Mouse (Mus musculus): ENCODE measurements at regions not wholly inside any gene's neighbourhood (a gene's known extent, or its start where the extent isn't known, plus 50 kb on each side); places are given as distances from the start of the nearest gene placed in this dataset.

DNA sequence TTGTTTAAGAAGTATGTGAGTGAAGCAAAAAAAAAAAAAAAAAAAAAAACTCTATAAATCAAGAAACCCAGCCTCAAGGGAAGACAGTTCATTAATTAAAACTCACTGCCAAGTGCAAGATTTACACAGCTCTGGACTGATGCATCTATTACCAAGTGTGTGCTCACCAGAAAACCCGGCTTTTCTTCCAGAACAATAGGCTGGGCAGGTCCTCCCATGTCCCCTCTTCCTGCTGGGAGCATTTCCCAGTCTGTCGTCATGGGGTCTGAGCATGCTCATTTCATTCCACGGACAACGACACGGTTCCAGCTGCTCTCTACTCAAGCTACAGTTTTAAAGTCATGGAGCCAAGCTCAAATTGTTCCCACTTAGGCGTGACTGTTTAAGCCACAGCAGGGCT is 183.6 kb upstream of the Arid2 start:
- H3K79me3 ChIP-seq (ENCODE audit: low read depth) = no peaks in the 10 kb centered on the region
- peaks cover 9% of the 10 kb centered on the region for H3K27me3 ChIP-seq (ENCODE audit: control insufficient read depth, insufficient read depth, insufficient read length)
- no peak overlapping the region for H3ac ChIP-seq (ENCODE audit: control insufficient read depth, insufficient read length, low read depth)
- H3K36me3 ChIP-seq (ENCODE audit: control insufficient read depth, insufficient read depth) = no peaks in the 10 kb centered on the region
- no peaks in the 10 kb centered on the region for H3K79me2 ChIP-seq (ENCODE audit: control insufficient read depth, insufficient read depth)
- H3K4me3 ChIP-seq (ENCODE audit: insufficient read depth, poor library complexity, severe bottlenecking) = no peak overlapping the region
- no peak for TF ChIP-seq MYOD1 (IDR thresholded peaks at IDR 0.05; ENCODE audit: control insufficient read depth, insufficient read length, low read depth)
- TF ChIP-seq USF1 (IDR thresholded peaks at IDR 0.05; ENCODE audit: low read depth) = no peak
- TF ChIP-seq FOSL1 (IDR thresholded peaks at IDR 0.05; ENCODE audit: insufficient read depth, low read length, poor library complexity, severe bottlenecking) = no peak
- TF ChIP-seq CEBPB (IDR thresholded peaks at IDR 0.05; ENCODE audit: low read depth) = no peak

DNA sequence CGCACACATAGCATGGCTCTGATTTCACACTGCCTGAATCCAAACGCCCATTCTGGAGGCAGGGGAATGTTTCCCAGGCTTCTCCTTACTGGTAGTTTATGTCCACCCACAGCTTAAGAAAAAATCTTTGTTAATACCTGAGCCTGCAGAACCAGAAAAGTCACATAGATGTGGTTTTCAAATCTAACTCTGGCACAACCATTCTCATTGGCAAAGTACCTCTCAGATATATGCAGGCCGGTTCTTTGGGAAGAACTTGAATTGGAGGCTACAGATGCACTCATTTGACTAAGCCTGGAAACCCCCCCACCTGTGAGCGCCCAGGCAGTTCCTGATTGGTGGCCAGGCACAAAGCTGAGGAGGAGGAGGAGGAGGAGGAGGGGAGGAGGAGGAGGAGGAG is 179.8 kb upstream of the Arid2 start:
- no peak for TF ChIP-seq MYOG (IDR thresholded peaks at IDR 0.05; ENCODE audit: control insufficient read depth, extremely low read depth, insufficient read length)
- no peak for TF ChIP-seq CTCF (IDR thresholded peaks at IDR 0.05; ENCODE audit: control insufficient read depth, insufficient read depth, insufficient read length)
- no peak for TF ChIP-seq USF1 (IDR thresholded peaks at IDR 0.05; ENCODE audit: low read depth)
- TF ChIP-seq CEBPB (IDR thresholded peaks at IDR 0.05; ENCODE audit: low read depth) = no peak
- no peak for TF ChIP-seq FOSL1 (IDR thresholded peaks at IDR 0.05; ENCODE audit: insufficient read depth, low read length, poor library complexity, severe bottlenecking)
- TF ChIP-seq MAX (IDR thresholded peaks at IDR 0.05) = no peak
- no peak for TF ChIP-seq MYOD1 (IDR thresholded peaks at IDR 0.05; ENCODE audit: control insufficient read depth, insufficient read length, low read depth)
- Histone ChIP-seq H3K4me3 (ENCODE audit: insufficient read depth, poor library complexity, severe bottlenecking) (no peak overlapping the region), H3K79me2 (ENCODE audit: control insufficient read depth, insufficient read depth) (no peaks in the 10 kb centered on the region), H3K27me3 (ENCODE audit: control insufficient read depth, insufficient read depth, insufficient read length) (peaks cover 9% of the 10 kb centered on the region), H3K79me3 (ENCODE audit: low read depth) (no peaks in the 10 kb centered on the region), H3ac (ENCODE audit: control insufficient read depth, insufficient read length, low read depth) (no peak overlapping the region), H3K36me3 (ENCODE audit: control insufficient read depth, insufficient read depth) (no peaks in the 10 kb centered on the region)

DNA sequence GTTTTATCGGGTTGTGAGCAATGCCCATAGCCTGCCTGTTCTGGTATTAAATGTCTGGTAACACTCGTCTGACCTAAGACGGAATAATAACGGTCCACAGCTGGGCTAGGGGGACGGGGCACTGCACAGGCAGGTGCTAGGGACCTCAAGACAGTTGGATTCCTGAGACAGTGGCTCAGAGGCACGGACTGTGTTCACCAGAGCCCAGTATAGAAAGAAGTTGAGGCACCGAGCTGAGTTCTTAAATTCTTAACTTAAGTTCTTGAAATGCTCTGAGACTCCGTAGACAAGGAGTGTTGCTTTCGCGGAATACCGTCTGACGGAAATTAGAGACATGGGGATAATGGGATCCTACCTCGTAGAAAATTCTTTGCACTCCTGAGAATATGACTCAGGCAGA is 174.2 kb upstream of the Arid2 start:
- H3ac ChIP-seq (ENCODE audit: control insufficient read depth, insufficient read length, low read depth) = no peak overlapping the region
- no peaks in the 10 kb centered on the region for H3K79me2 ChIP-seq (ENCODE audit: control insufficient read depth, insufficient read depth)
- no peaks in the 10 kb centered on the region for H3K79me3 ChIP-seq (ENCODE audit: low read depth)
- H3K4me3 ChIP-seq (ENCODE audit: insufficient read depth, poor library complexity, severe bottlenecking) = no peak overlapping the region
- H3K27me3 ChIP-seq (ENCODE audit: control insufficient read depth, insufficient read depth, insufficient read length) = no peaks in the 10 kb centered on the region
- TF ChIP-seq MYOD1 (IDR thresholded peaks at IDR 0.05; ENCODE audit: control insufficient read depth, insufficient read length, low read depth) (no peak), CEBPB (IDR thresholded peaks at IDR 0.05; ENCODE audit: low read depth) (no peak), USF1 (IDR thresholded peaks at IDR 0.05; ENCODE audit: low read depth) (no peak), CTCF (IDR thresholded peaks at IDR 0.05; ENCODE audit: control insufficient read depth, insufficient read depth, insufficient read length) (no peak), MYOG (IDR thresholded peaks at IDR 0.05; ENCODE audit: control insufficient read depth, extremely low read depth, insufficient read length) (no peak), MAX (IDR thresholded peaks at IDR 0.05) (no peak), FOSL1 (IDR thresholded peaks at IDR 0.05; ENCODE audit: insufficient read depth, low read length, poor library complexity, severe bottlenecking) (no peak)
- no peaks in the 10 kb centered on the region for H3K36me3 ChIP-seq (ENCODE audit: control insufficient read depth, insufficient read depth)

DNA sequence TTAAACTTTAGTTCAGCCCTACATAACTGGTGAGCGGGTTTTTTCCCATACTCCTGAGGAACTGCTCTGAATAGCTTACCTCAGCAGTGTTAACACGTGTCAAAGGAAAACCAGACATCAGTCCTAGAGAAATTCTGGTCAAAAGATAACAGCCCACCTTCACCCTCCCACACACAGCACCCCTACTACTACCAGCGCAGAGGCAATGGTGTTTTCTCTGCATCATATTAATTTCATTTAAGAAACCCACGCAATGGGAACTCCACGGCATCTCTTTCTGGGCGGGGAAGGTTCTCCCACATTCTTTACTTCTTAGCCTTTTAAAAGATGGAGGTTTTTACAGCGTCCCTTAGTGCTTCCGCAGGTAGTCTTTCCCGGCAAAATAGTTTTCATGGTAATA is 172.7 kb upstream of the Arid2 start:
- TF ChIP-seq FOSL1 (IDR thresholded peaks at IDR 0.05; ENCODE audit: insufficient read depth, low read length, poor library complexity, severe bottlenecking) = no peak
- no peak for TF ChIP-seq CEBPB (IDR thresholded peaks at IDR 0.05; ENCODE audit: low read depth)
- TF ChIP-seq USF1 (IDR thresholded peaks at IDR 0.05; ENCODE audit: low read depth) = no peak
- TF ChIP-seq CTCF (IDR thresholded peaks at IDR 0.05; ENCODE audit: control insufficient read depth, insufficient read depth, insufficient read length) = no peak
- no peak for TF ChIP-seq MYOD1 (IDR thresholded peaks at IDR 0.05; ENCODE audit: control insufficient read depth, insufficient read length, low read depth)
- no peak for TF ChIP-seq MAX (IDR thresholded peaks at IDR 0.05)
- no peak for TF ChIP-seq MYOG (IDR thresholded peaks at IDR 0.05; ENCODE audit: control insufficient read depth, extremely low read depth, insufficient read length)
- Histone ChIP-seq H3K79me3 (ENCODE audit: low read depth) (no peaks in the 10 kb centered on the region), H3ac (ENCODE audit: control insufficient read depth, insufficient read length, low read depth) (no peak overlapping the region), H3K36me3 (ENCODE audit: control insufficient read depth, insufficient read depth) (no peaks in the 10 kb centered on the region), H3K4me3 (ENCODE audit: insufficient read depth, poor library complexity, severe bottlenecking) (no peak overlapping the region), H3K27me3 (ENCODE audit: control insufficient read depth, insufficient read depth, insufficient read length) (no peaks in the 10 kb centered on the region), H3K79me2 (ENCODE audit: control insufficient read depth, insufficient read depth) (no peaks in the 10 kb centered on the region)

DNA sequence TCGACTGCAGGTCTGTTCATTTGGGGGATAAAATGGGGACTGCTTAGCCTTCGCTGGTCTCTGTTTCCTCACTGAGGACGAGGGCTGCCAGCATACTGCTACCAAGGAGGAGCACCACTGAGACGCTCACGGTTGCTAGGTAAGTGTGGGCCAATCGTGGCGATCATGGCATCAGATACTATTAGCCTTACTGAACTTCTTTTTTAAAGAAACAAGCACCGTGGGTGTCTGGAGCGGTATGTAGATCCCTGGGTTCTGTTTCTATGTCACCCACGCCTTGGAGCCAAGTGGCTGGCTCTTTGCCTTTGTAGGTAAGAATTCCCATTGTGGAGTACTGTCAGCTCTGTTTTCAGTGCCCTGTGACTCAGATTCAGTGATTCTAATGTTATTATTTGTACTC is 172.1 kb upstream of the Arid2 start:
- Histone ChIP-seq H3K27me3 (ENCODE audit: control insufficient read depth, insufficient read depth, insufficient read length) (no peaks in the 10 kb centered on the region), H3K4me3 (ENCODE audit: insufficient read depth, poor library complexity, severe bottlenecking) (no peak overlapping the region), H3K79me2 (ENCODE audit: control insufficient read depth, insufficient read depth) (no peaks in the 10 kb centered on the region), H3K79me3 (ENCODE audit: low read depth) (no peaks in the 10 kb centered on the region), H3K36me3 (ENCODE audit: control insufficient read depth, insufficient read depth) (no peaks in the 10 kb centered on the region), H3ac (ENCODE audit: control insufficient read depth, insufficient read length, low read depth) (no peak overlapping the region)
- TF ChIP-seq MYOD1 (IDR thresholded peaks at IDR 0.05; ENCODE audit: control insufficient read depth, insufficient read length, low read depth) (no peak), MAX (IDR thresholded peaks at IDR 0.05) (no peak), USF1 (IDR thresholded peaks at IDR 0.05; ENCODE audit: low read depth) (no peak)

DNA sequence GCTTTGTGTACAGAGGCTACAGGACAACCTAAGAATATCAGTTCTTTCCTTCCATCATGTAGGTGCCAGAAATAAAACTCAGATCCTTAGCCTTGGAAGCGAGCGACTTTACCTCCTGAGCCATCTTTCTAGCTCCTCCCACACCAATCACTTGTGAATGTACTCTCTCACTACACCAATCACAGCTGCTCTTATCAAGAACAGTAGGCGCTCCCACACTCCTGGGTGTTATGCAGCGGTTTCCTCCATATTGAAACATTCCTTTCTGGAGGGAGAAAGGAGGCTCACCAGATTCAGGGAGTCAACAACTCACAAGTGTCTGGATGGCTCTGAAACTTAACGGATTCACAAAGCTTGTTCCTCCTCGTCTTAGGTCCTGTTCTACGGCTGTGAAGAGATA is 168.1 kb upstream of the Arid2 start:
- Histone ChIP-seq H3ac (ENCODE audit: control insufficient read depth, insufficient read length, low read depth) (no peak overlapping the region), H3K4me3 (ENCODE audit: insufficient read depth, poor library complexity, severe bottlenecking) (no peak overlapping the region), H3K79me3 (ENCODE audit: low read depth) (no peaks in the 10 kb centered on the region), H3K27me3 (ENCODE audit: control insufficient read depth, insufficient read depth, insufficient read length) (no peaks in the 10 kb centered on the region), H3K79me2 (ENCODE audit: control insufficient read depth, insufficient read depth) (no peaks in the 10 kb centered on the region), H3K36me3 (ENCODE audit: control insufficient read depth, insufficient read depth) (no peaks in the 10 kb centered on the region)
- TF ChIP-seq MAX (IDR thresholded peaks at IDR 0.05) (no peak), CTCF (IDR thresholded peaks at IDR 0.05; ENCODE audit: control insufficient read depth, insufficient read depth, insufficient read length) (no peak), FOSL1 (IDR thresholded peaks at IDR 0.05; ENCODE audit: insufficient read depth, low read length, poor library complexity, severe bottlenecking) (no peak), MYOD1 (IDR thresholded peaks at IDR 0.05; ENCODE audit: control insufficient read depth, insufficient read length, low read depth) (no peak), USF1 (IDR thresholded peaks at IDR 0.05; ENCODE audit: low read depth) (no peak), MYOG (IDR thresholded peaks at IDR 0.05; ENCODE audit: control insufficient read depth, extremely low read depth, insufficient read length) (no peak), CEBPB (IDR thresholded peaks at IDR 0.05; ENCODE audit: low read depth) (no peak)

All from C2C12 (cell line).